Mouse (Mus musculus): ENCODE data around the gene Acnat1. TPM values are rescaled to one million over a fixed set of nuclear protein-coding genes. Genes with fewer than 3 reads are reported as not detected.
"Not testable (repeated sequence)": the region's sequence is repeated elsewhere in the genome, so short reads cannot be mapped to it uniquely, and the experiment has no call there.

The Acnat1 gene
- not detected in 2 replicates for polyA plus RNA-seq (2016; fragmentation: Nextera tagmentation; extraction: Ambion mirVana)

GRCm38 (mm10) chr4:49473435-49474100 is at the start of gene Acnat1:
Acnat1 (minus strand) TSS chr4:49473912.
- Histone ChIP-seq H3K36me3 (no peaks in the 10 kb centered on the region), H3K9ac (no peak within 1 kb of the TSS), H3K4me3 (no peak within 1 kb of the TSS), H3K27ac (no peak within 1 kb of the TSS), H3K4me1 (peaks cover 5% of the 10 kb centered on the region; the same call in 1 of the 2 replicates), H3K27me3 (replicated peaks) (no peaks in the 10 kb centered on the region), H3K9me3 (no peaks in the 10 kb centered on the region), H3K4me2 (replicated peaks) (no peak within 1 kb of the TSS)
- ATAC-seq (ENCODE audit: low FRiP score, low read depth): no peak
- WGBS: 59% methylated on average over 3 of the region's 3 CpGs

GRCm38 (mm10) chr4:49522576-49522975 is 48.9 kb upstream of the Acnat1 start:
- Histone ChIP-seq H3K27ac (no peak overlapping the region), H3K4me3 (no peak overlapping the region), H3K9ac (no peak overlapping the region), H3K4me2 (replicated peaks) (0 out of 2 replicates have a peak overlapping the region, but pooled peaks have one; percentile 67), H3K9me3 (no peaks in the 10 kb centered on the region), H3K27me3 (replicated peaks) (no peaks in the 10 kb centered on the region), H3K4me1 (peaks cover 12% of the 10 kb centered on the region), H3K36me3 (peaks cover 16% of the 10 kb centered on the region)
- 91% methylated on average over 9 of the region's 9 CpGs for WGBS
- no peak for ATAC-seq (ENCODE audit: low FRiP score, low read depth)

GRCm38 (mm10) chr4:49521346-49521745 is 47.6 kb upstream of the Acnat1 start:
- Histone ChIP-seq H3K4me2 (replicated peaks) (peak overlapping the region; percentile 67), H3K4me3 (peak overlapping the region; percentile 63), H3K4me1 (peaks cover 12% of the 10 kb centered on the region), H3K27me3 (replicated peaks) (no peaks in the 10 kb centered on the region), H3K36me3 (peaks cover 14% of the 10 kb centered on the region; the same call in 1 of the 2 replicates), H3K27ac (no peak overlapping the region), H3K9me3 (no peaks in the 10 kb centered on the region), H3K9ac (peak overlapping the region; percentile 47)
- WGBS: under 1% methylated on average over 17 of the region's 17 CpGs
- ATAC-seq (ENCODE audit: low FRiP score, low read depth): peak; percentile 74

- no peak within 1 kb of the TSS for H3K27ac ChIP-seq
- peak; percentile 99 for ATAC-seq (ENCODE audit: low FRiP score, low read depth)
Measured at GRCm38 (mm10) chr4:49520572-49521340, 47.0 kb upstream of the Acnat1 start, which contains the start of the genes Mrpl50 and Zfp189. Mrpl50 (minus strand) TSS chr4:49521093. Zfp189 (plus strand) TSS chr4:49521176.

GRCm38 (mm10) chr4:49519476-49519875 is 45.8 kb upstream of the Acnat1 start:
- no peak for ATAC-seq (ENCODE audit: low FRiP score, low read depth)
- Histone ChIP-seq H3K36me3 (peaks cover 9% of the 10 kb centered on the region; the same call in 1 of the 2 replicates), H3K9me3 (no peaks in the 10 kb centered on the region), H3K4me1 (peaks cover 12% of the 10 kb centered on the region), H3K4me2 (replicated peaks) (peak overlapping the region; percentile 28; the same call in 1 of the 2 replicates), H3K27me3 (replicated peaks) (no peaks in the 10 kb centered on the region), H3K4me3 (no peak overlapping the region), H3K27ac (no peak overlapping the region), H3K9ac (no peak overlapping the region)
- WGBS: 79% methylated on average over 5 of the region's 5 CpGs

More at GRCm38 (mm10) chr4:49520572-49521340, 47.0 kb upstream of the Acnat1 start, which contains the start of the genes Mrpl50 and Zfp189:
- Histone ChIP-seq H3K27me3 (replicated peaks) (no peaks in the 10 kb centered on the region), H3K4me1 (peaks cover 12% of the 10 kb centered on the region), H3K9ac (peak within 1 kb of the TSS; percentile 61), H3K36me3 (peaks cover 14% of the 10 kb centered on the region; the same call in 1 of the 2 replicates), H3K4me3 (peak within 1 kb of the TSS; percentile 63), H3K4me2 (replicated peaks) (peak within 1 kb of the TSS; percentile 67), H3K9me3 (no peaks in the 10 kb centered on the region)
- under 1% methylated on average over 41 of the region's 41 CpGs for WGBS

- Histone ChIP-seq H3K9ac (no peak overlapping the region), H3K4me3 (no peak overlapping the region), H3K4me2 (replicated peaks) (no peak overlapping the region), H3K9me3 (no peaks in the 10 kb centered on the region), H3K4me1 (peaks cover 3% of the 10 kb centered on the region; the same call in 1 of the 2 replicates), H3K27me3 (replicated peaks) (no peaks in the 10 kb centered on the region), H3K27ac (no peak overlapping the region), H3K36me3 (peaks cover 23% of the 10 kb centered on the region)
- ATAC-seq (ENCODE audit: low FRiP score, low read depth): no peak
- 95% methylated on average over 6 of the region's 6 CpGs for WGBS
Measured at GRCm38 (mm10) chr4:49514441-49514840, 40.7 kb upstream of the Acnat1 start.

GRCm38 (mm10) chr4:49512636-49513035 is 38.9 kb upstream of the Acnat1 start:
- H3K9me3 ChIP-seq: no peaks in the 10 kb centered on the region
- no peak overlapping the region for H3K4me3 ChIP-seq
- H3K4me2 ChIP-seq (replicated peaks): no peak overlapping the region
- H3K36me3 ChIP-seq: peaks cover 23% of the 10 kb centered on the region
- no peaks in the 10 kb centered on the region for H3K27me3 ChIP-seq (replicated peaks)
- H3K27ac ChIP-seq: no peak overlapping the region
- no peak overlapping the region for H3K9ac ChIP-seq
- H3K4me1 ChIP-seq: no peaks in the 10 kb centered on the region
- 89% methylated on average over 4 of the region's 4 CpGs for WGBS
- no peak for ATAC-seq (ENCODE audit: low FRiP score, low read depth)

- ATAC-seq (ENCODE audit: low FRiP score, low read depth); H3K27ac ChIP-seq; H3K4me3 ChIP-seq; H3K27me3 ChIP-seq (replicated peaks); H3K9ac ChIP-seq; H3K9me3 ChIP-seq; H3K4me2 ChIP-seq (replicated peaks); H3K4me1 ChIP-seq: not testable (repeated sequence)
- 97% methylated on average over 1 of the region's 1 CpGs for WGBS
- H3K36me3 ChIP-seq: peaks cover 23% of the 10 kb centered on the region
Measured at GRCm38 (mm10) chr4:49510236-49510835, 36.6 kb upstream of the Acnat1 start.

GRCm38 (mm10) chr4:49509183-49509582 is 35.5 kb upstream of the Acnat1 start:
- Histone ChIP-seq H3K4me2 (replicated peaks) (no peak overlapping the region), H3K9ac (no peak overlapping the region), H3K4me1 (no peaks in the 10 kb centered on the region), H3K27ac (no peak overlapping the region), H3K4me3 (no peak overlapping the region), H3K9me3 (no peaks in the 10 kb centered on the region), H3K27me3 (replicated peaks) (no peaks in the 10 kb centered on the region), H3K36me3 (peaks cover 20% of the 10 kb centered on the region)
- ATAC-seq (ENCODE audit: low FRiP score, low read depth): no peak
- 88% methylated on average over 2 of the region's 2 CpGs for WGBS

GRCm38 (mm10) chr4:49506386-49506785 is 32.7 kb upstream of the Acnat1 start, which contains the start of gene Baat:
Baat (minus strand) TSS chr4:49506557.
- no peak within 1 kb of the TSS for H3K4me2 ChIP-seq (replicated peaks)
- 84% methylated on average over 3 of the region's 3 CpGs for WGBS
- no peak within 1 kb of the TSS for H3K4me3 ChIP-seq
- no peak within 1 kb of the TSS for H3K27ac ChIP-seq
- no peaks in the 10 kb centered on the region for H3K27me3 ChIP-seq (replicated peaks)
- H3K36me3 ChIP-seq: no peaks in the 10 kb centered on the region
- ATAC-seq (ENCODE audit: low FRiP score, low read depth): no peak
- no peaks in the 10 kb centered on the region for H3K4me1 ChIP-seq
- no peaks in the 10 kb centered on the region for H3K9me3 ChIP-seq
- no peak within 1 kb of the TSS for H3K9ac ChIP-seq

GRCm38 (mm10) chr4:49503563-49503962 is 29.9 kb upstream of the Acnat1 start:
- WGBS: 93% methylated on average over 1 of the region's 1 CpGs

More at GRCm38 (mm10) chr4:49503563-49503962, 29.9 kb upstream of the Acnat1 start:
- Histone ChIP-seq H3K36me3 (no peaks in the 10 kb centered on the region), H3K4me2 (replicated peaks) (no peak overlapping the region), H3K9ac (no peak overlapping the region), H3K27me3 (replicated peaks) (no peaks in the 10 kb centered on the region), H3K4me3 (no peak overlapping the region), H3K4me1 (no peaks in the 10 kb centered on the region), H3K27ac (no peak overlapping the region), H3K9me3 (no peaks in the 10 kb centered on the region)
- no peak for ATAC-seq (ENCODE audit: low FRiP score, low read depth)
